ENCODE assay signal across 8 mouse cellular contexts in genomic region chr10:108163021-108163410, GRCm38 (mm10). TPM values are rescaled to one million over a fixed set of nuclear protein-coding genes. Genes with fewer than 3 reads are reported as not detected.
A peak's percentile ranks its signal among the peaks of the same experiment; 100 is the strongest.
DNase-seq lines count a peak whose midpoint lies in the region; ATAC-seq and TF ChIP-seq lines count a peak whose summit lies in the region.

No protein-coding gene starts in this region.

- H3K9ac ChIP-seq in forebrain, postnatal 0 days: peak overlapping the region; percentile 99
- peak overlapping the region; percentile 99 for H3K9ac ChIP-seq in kidney, postnatal 0 days (ENCODE audit: low read depth, low read length)
- H3K9ac ChIP-seq in midbrain, embryonic 12.5 days (replicated peaks): peak overlapping the region; percentile 99

- H3K9me3 ChIP-seq in forebrain, postnatal 0 days (ENCODE audit: low read length): no peaks in the 10 kb centered on the region
- no peaks in the 10 kb centered on the region for H3K9me3 ChIP-seq in kidney, postnatal 0 days (replicated peaks; ENCODE audit: low read length)
- no peaks in the 10 kb centered on the region for H3K9me3 ChIP-seq in midbrain, embryonic 12.5 days

- peak overlapping the region; percentile 60 for H3K4me2 ChIP-seq in forebrain, postnatal 0 days (ENCODE audit: low read depth)
- H3K4me2 ChIP-seq in kidney, postnatal 0 days (ENCODE audit: low read length): peak overlapping the region; percentile 75
- peak overlapping the region; percentile 73 for H3K4me2 ChIP-seq in midbrain, embryonic 12.5 days (replicated peaks)

- H3K27ac ChIP-seq in forebrain, postnatal 0 days (ENCODE audit: low read depth, low read length): peak overlapping the region; percentile 100
- peak overlapping the region; percentile 98 for H3K27ac ChIP-seq in kidney, postnatal 0 days
- peak overlapping the region; percentile 99 for H3K27ac ChIP-seq in midbrain, embryonic 12.5 days (replicated peaks)

- H3K4me1 ChIP-seq in forebrain, postnatal 0 days (ENCODE audit: insufficient read depth): peaks cover 12% of the 10 kb centered on the region
- H3K4me1 ChIP-seq in kidney, postnatal 0 days (replicated peaks; ENCODE audit: insufficient read depth, low read length): 0 out of 2 replicates have a peak, but pooled peaks cover 6% of the 10 kb centered on the region
- peaks cover 21% of the 10 kb centered on the region for H3K4me1 ChIP-seq in midbrain, embryonic 12.5 days

- peak overlapping the region; percentile 98 for H3K4me3 ChIP-seq in forebrain, postnatal 0 days (ENCODE audit: low read depth, low read length)
- H3K4me3 ChIP-seq in kidney, postnatal 0 days (replicated peaks; ENCODE audit: low read depth, low read length): peak overlapping the region; percentile 100
- peak overlapping the region; percentile 99 for H3K4me3 ChIP-seq in midbrain, embryonic 12.5 days

- no peak for TF ChIP-seq CTCF in forebrain, postnatal 0 days (IDR thresholded peaks at IDR 0.05; ENCODE audit: low read depth)
- TF ChIP-seq CTCF in kidney, postnatal 0 days (IDR thresholded peaks at IDR 0.05; ENCODE audit: low read depth): no peak

- ATAC-seq in forebrain, postnatal 0 days: no peak
- no peak for ATAC-seq in kidney, postnatal 0 days (replicated peaks; ENCODE audit: low FRiP score, low read depth)
- ATAC-seq in midbrain, embryonic 12.5 days (ENCODE audit: low FRiP score, low read depth): no peak

- 2% methylated on average over 12 of the region's 12 CpGs for WGBS in forebrain, postnatal 0 days
- WGBS in kidney, postnatal 0 days: 0% methylated on average over 12 of the region's 12 CpGs
- under 1% methylated on average over 12 of the region's 12 CpGs for WGBS in midbrain, embryonic 12.5 days

- no peaks in the 10 kb centered on the region for H3K36me3 ChIP-seq in forebrain, postnatal 0 days (ENCODE audit: insufficient read depth)
- H3K36me3 ChIP-seq in kidney, postnatal 0 days (ENCODE audit: insufficient read depth, low read length): no peaks in the 10 kb centered on the region
- H3K36me3 ChIP-seq in midbrain, embryonic 12.5 days: no peaks in the 10 kb centered on the region

- H3K27me3 ChIP-seq in forebrain, postnatal 0 days (ENCODE audit: insufficient read depth, low read length): no peaks in the 10 kb centered on the region
- H3K27me3 ChIP-seq in kidney, postnatal 0 days (ENCODE audit: insufficient read depth, low read length): no peaks in the 10 kb centered on the region
- H3K27me3 ChIP-seq in midbrain, embryonic 12.5 days: no peaks in the 10 kb centered on the region

- peak; percentile 14 to 22 for DNase-seq in layer of hippocampus, postnatal 14 days (ENCODE audit: low spot score in 2 of 2)
- DNase-seq in layer of hippocampus, postnatal 25 days (ENCODE audit: extremely low spot score in 1 of 2, low spot score in 1 of 2): no peak
- peak; percentile 46 for DNase-seq in adipocyte (ENCODE audit: low spot score)
- peak; percentile 41 for DNase-seq in forebrain, postnatal 0 days
- DNase-seq in kidney, postnatal 0 days (ENCODE audit: low spot score): peak; percentile 54
- DNase-seq in gastrocnemius, adult 18-20 months (ENCODE audit: low spot score): no peak
- DNase-seq in gastrocnemius, adult 8-10 months (ENCODE audit: low spot score in 2 of 2): no peak

RNA-seq across cellular contexts. Expression of gene Ppp1r12a, which starts 1.0 kb away (rescaled TPM):
- total RNA-seq in layer of hippocampus, postnatal 14 days (2021): 100 to 1,000 TPM; 112 TPM
- total RNA-seq in layer of hippocampus, postnatal 25 days (2021): 100 to 1,000 TPM; 115 to 136 TPM
- 71.3 and 92.3 TPM in 2 replicates for total RNA-seq in forebrain, postnatal 0 days (2014; rRNA removed)
- 33.0 and 51.6 TPM in 2 replicates for polyA plus RNA-seq in forebrain, postnatal 0 days (2015; fragmentation: Nextera tagmentation; extraction: Ambion mirVana)
- 74.0 and 76.7 TPM in 2 replicates for polyA plus RNA-seq in kidney, postnatal 0 days (2015; fragmentation: Nextera tagmentation; extraction: Ambion mirVana)
- polyA plus RNA-seq in midbrain, embryonic 12.5 days (2016; fragmentation: Nextera tagmentation; extraction: Ambion mirVana): 83.4 and 90.9 TPM in 2 replicates
- 10 to 100 TPM; 19.4 to 25.6 TPM for total RNA-seq in gastrocnemius, adult 18-20 months (2021)
- 10 to 100 TPM; 15.2 to 21.5 (median 20.8) TPM for total RNA-seq in gastrocnemius, adult 8-10 months (2022)

Comparison
In these comparisons a context has a peak if more than half of its experiments do, and no peak if none do; other contexts are left out.
1. DNase-seq: peak in layer of hippocampus, postnatal 14 days (2 of 2), adipocyte (single experiment), forebrain, postnatal 0 days (single experiment) and kidney, postnatal 0 days (single experiment); none in layer of hippocampus, postnatal 25 days (0 of 2), gastrocnemius, adult 18-20 months (single experiment) and gastrocnemius, adult 8-10 months (0 of 2).
2. Peak in every context shown above with its lines, with median percentiles within 50 percentile points of each other: H3K27ac ChIP-seq, H3K4me2 ChIP-seq, H3K4me3 ChIP-seq and H3K9ac ChIP-seq.